Mouse (Mus musculus): Measurements from ENCODE around the gene Gm6217. TPM values are rescaled to one million over a fixed set of nuclear protein-coding genes. Genes with fewer than 3 reads are reported as not detected.
"Not testable (repeated sequence)": the region's sequence is repeated elsewhere in the genome, so short reads cannot be mapped to it uniquely, and the experiment has no call there.

Gm6217 gene
- not detected in 2 replicates for polyA plus RNA-seq (2014; fragmentation: Nextera tagmentation; extraction: Ambion mirVana)

DNA sequence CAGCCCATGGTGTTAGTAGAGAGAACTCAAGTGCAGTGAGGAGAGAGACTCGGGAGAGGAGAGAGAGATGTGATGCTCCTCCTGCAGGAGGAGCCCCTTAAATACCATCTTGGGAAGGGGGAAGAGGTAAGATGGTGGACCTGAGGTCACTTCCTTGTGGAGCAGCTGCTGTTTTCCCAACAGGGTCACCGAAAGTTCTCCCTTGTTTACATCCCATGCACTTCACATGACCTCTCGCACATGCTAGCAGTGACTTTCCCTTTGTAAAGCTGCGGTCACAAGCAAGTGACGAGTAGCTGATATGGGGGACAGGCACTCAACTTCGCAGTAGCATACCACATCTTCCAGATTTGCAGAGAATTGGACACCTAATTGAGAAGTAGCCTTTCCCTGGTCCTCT is at the start of gene Gm6217:
Gene Gm6217, minus strand, starts transcription at position 74 of the 400 bp plus-strand sequence.
- DNase-seq (ENCODE audit: low spot score); ATAC-seq (ENCODE audit: low FRiP score): not testable (repeated sequence)

DNA sequence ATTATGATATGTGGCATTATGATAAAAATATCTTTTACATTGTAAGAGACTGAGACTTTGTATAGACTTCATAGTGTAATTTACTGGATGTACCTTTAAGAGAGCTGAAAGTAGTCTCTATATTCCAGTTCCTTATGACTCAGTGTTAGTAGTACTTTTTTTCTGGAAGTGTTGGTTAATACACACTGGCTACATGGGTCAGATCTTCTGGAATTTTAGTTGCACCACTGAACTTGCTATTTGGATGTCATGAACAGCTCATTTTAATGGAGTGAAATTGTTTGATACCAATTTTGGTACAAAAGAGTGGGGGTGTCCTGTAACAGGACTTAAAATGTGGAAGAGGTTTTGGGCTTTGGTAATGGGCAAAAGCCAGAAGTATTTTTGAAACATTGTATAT is 46.6 kb upstream of the Gm6217 start:
- Histone ChIP-seq H3K27me3 (ENCODE audit: control insufficient read depth, insufficient read depth, low read length) (no peaks in the 10 kb centered on the region), H3K9me3 (ENCODE audit: control insufficient read depth, low read length) (no peaks in the 10 kb centered on the region), H3K27ac (ENCODE audit: low read depth, low read length) (no peak overlapping the region), H3K4me1 (replicated peaks; ENCODE audit: control insufficient read depth, insufficient read depth, low read length) (no peaks in the 10 kb centered on the region), H3K4me3 (ENCODE audit: low read depth, low read length) (no peak overlapping the region), H3K4me2 (replicated peaks; ENCODE audit: low read depth, low read length) (no peak overlapping the region), H3K9ac (ENCODE audit: low read depth, low read length) (no peak overlapping the region), H3K36me3 (ENCODE audit: control insufficient read depth, insufficient read depth, low read length) (no peaks in the 10 kb centered on the region)
- no peak for DNase-seq (ENCODE audit: low spot score)
- no peak for ATAC-seq (ENCODE audit: low FRiP score)

More for the DNA sequence above, at the start of gene Gm6217:
- H3K27ac ChIP-seq (ENCODE audit: low read depth, low read length); H3K9ac ChIP-seq (ENCODE audit: low read depth, low read length); H3K36me3 ChIP-seq (ENCODE audit: control insufficient read depth, insufficient read depth, low read length); H3K4me3 ChIP-seq (ENCODE audit: low read depth, low read length); H3K4me2 ChIP-seq (replicated peaks; ENCODE audit: low read depth, low read length); H3K4me1 ChIP-seq (replicated peaks; ENCODE audit: control insufficient read depth, insufficient read depth, low read length); H3K27me3 ChIP-seq (ENCODE audit: control insufficient read depth, insufficient read depth, low read length); H3K9me3 ChIP-seq (ENCODE audit: control insufficient read depth, low read length): not testable (repeated sequence)
- no CpG with 5 or more reads among the region's 6 CpGs for WGBS

DNA sequence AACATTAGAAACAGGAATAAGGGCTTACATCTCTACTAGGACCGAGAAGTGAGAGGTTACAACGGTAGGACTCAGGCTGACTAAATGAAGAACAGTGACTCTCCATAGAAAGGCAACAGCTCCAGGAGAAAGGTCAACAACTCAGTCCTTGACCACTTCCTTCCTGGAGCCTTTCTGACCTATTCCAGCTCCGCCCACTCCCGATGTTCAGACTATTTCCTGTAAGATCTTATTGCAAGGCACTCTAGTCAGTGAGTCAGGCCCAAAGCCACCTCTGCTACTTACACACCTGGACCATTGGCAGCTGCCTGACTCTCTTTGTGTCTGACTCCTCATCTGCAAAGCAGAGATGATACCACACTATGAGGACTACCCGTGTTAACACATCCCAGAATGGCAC is 44.6 kb upstream of the Gm6217 start:
- Histone ChIP-seq H3K27me3 (ENCODE audit: control insufficient read depth, insufficient read depth, low read length) (no peaks in the 10 kb centered on the region), H3K9me3 (ENCODE audit: control insufficient read depth, low read length) (no peaks in the 10 kb centered on the region), H3K9ac (ENCODE audit: low read depth, low read length) (no peak overlapping the region), H3K4me1 (replicated peaks; ENCODE audit: control insufficient read depth, insufficient read depth, low read length) (no peaks in the 10 kb centered on the region), H3K4me3 (ENCODE audit: low read depth, low read length) (no peak overlapping the region), H3K27ac (ENCODE audit: low read depth, low read length) (no peak overlapping the region), H3K4me2 (replicated peaks; ENCODE audit: low read depth, low read length) (no peak overlapping the region), H3K36me3 (ENCODE audit: control insufficient read depth, insufficient read depth, low read length) (no peaks in the 10 kb centered on the region)
- ATAC-seq (ENCODE audit: low FRiP score): no peak
- WGBS: 83% methylated on average over 5 of the region's 5 CpGs
- no peak for DNase-seq (ENCODE audit: low spot score)

DNA sequence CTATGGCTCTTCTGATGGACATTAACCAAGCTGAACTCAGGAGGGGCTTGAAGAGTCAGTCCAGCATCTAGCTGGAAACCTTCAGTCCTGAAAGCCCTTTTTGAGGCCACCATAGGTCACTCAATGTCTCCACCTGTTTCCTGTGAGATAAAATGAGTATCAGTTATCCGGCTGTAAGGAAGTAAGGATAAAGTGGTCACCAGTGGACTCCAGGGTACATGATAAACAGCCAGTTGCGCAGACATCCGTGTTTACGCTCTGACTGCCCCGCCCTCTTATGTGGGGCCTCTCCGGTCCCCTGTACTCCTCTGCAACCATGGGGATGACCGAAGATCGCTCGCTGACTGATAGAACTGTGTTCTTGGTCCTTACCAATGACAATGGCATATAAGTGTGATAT is 43.1 kb upstream of the Gm6217 start:
- DNase-seq (ENCODE audit: low spot score) (no peak), ATAC-seq (ENCODE audit: low FRiP score) (no peak)
- H3K27ac ChIP-seq (ENCODE audit: low read depth, low read length): no peak overlapping the region
- no peak overlapping the region for H3K9ac ChIP-seq (ENCODE audit: low read depth, low read length)
- WGBS: 87% methylated on average over 9 of the region's 9 CpGs
- no peak overlapping the region for H3K4me2 ChIP-seq (replicated peaks; ENCODE audit: low read depth, low read length)
- H3K4me3 ChIP-seq (ENCODE audit: low read depth, low read length): no peak overlapping the region
- H3K9me3 ChIP-seq (ENCODE audit: control insufficient read depth, low read length): no peaks in the 10 kb centered on the region
- no peaks in the 10 kb centered on the region for H3K27me3 ChIP-seq (ENCODE audit: control insufficient read depth, insufficient read depth, low read length)
- H3K4me1 ChIP-seq (replicated peaks; ENCODE audit: control insufficient read depth, insufficient read depth, low read length): no peaks in the 10 kb centered on the region
- no peaks in the 10 kb centered on the region for H3K36me3 ChIP-seq (ENCODE audit: control insufficient read depth, insufficient read depth, low read length)

DNA sequence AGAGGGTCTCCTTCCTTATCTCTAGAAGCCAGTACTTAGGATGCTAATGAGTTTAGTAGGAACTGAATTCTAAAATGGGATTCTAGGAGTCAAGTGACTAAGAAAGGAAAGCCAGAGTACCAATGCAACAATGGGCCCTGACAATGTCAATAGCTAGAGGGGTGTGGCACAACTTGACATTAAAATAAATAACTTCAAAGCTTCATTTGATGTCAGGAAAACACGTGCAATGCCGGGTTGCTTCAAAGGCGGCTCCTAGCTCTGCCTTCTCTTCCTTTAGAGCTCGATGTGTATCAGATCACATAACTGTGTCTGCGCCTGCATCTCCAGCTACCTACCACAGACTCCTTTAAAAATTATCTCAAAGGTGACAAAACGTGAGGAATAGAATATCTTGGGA is 42.7 kb upstream of the Gm6217 start:
- no peak for ATAC-seq (ENCODE audit: low FRiP score)
- H3K9me3 ChIP-seq (ENCODE audit: control insufficient read depth, low read length): no peaks in the 10 kb centered on the region
- H3K4me2 ChIP-seq (replicated peaks; ENCODE audit: low read depth, low read length): no peak overlapping the region
- no peak overlapping the region for H3K27ac ChIP-seq (ENCODE audit: low read depth, low read length)
- no peak overlapping the region for H3K4me3 ChIP-seq (ENCODE audit: low read depth, low read length)
- DNase-seq (ENCODE audit: low spot score): no peak
- no peaks in the 10 kb centered on the region for H3K36me3 ChIP-seq (ENCODE audit: control insufficient read depth, insufficient read depth, low read length)
- no peak overlapping the region for H3K9ac ChIP-seq (ENCODE audit: low read depth, low read length)
- H3K27me3 ChIP-seq (ENCODE audit: control insufficient read depth, insufficient read depth, low read length): no peaks in the 10 kb centered on the region
- H3K4me1 ChIP-seq (replicated peaks; ENCODE audit: control insufficient read depth, insufficient read depth, low read length): no peaks in the 10 kb centered on the region
- 81% methylated on average over 6 of the region's 6 CpGs for WGBS

DNA sequence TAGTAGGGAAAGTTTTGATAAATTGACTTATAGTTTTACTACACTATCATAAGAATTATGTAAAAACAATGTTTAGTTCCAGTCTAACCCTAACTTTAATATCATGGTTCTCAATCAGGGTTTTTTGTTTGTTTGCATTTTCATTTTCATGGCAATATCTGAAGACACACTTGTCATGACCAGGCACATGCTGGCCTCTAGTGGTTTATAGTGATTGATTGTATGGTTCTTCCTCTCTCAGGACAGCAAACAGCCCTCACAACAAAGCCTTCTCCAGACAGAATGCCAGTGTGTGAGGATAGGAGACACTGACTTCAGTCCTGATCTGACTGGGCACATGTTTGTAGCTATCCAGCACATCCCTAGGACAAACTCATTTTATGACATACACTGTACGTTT is 42.0 kb upstream of the Gm6217 start:
- no peak overlapping the region for H3K4me3 ChIP-seq (ENCODE audit: low read depth, low read length)
- DNase-seq (ENCODE audit: low spot score) (no peak), ATAC-seq (ENCODE audit: low FRiP score) (no peak)
- H3K4me2 ChIP-seq (replicated peaks; ENCODE audit: low read depth, low read length): no peak overlapping the region
- H3K27me3 ChIP-seq (ENCODE audit: control insufficient read depth, insufficient read depth, low read length): no peaks in the 10 kb centered on the region
- no peaks in the 10 kb centered on the region for H3K4me1 ChIP-seq (replicated peaks; ENCODE audit: control insufficient read depth, insufficient read depth, low read length)
- H3K36me3 ChIP-seq (ENCODE audit: control insufficient read depth, insufficient read depth, low read length): no peaks in the 10 kb centered on the region
- no peaks in the 10 kb centered on the region for H3K9me3 ChIP-seq (ENCODE audit: control insufficient read depth, low read length)
- no peak overlapping the region for H3K9ac ChIP-seq (ENCODE audit: low read depth, low read length)
- no peak overlapping the region for H3K27ac ChIP-seq (ENCODE audit: low read depth, low read length)
- WGBS: 100% methylated on average over 1 of the region's 1 CpGs

DNA sequence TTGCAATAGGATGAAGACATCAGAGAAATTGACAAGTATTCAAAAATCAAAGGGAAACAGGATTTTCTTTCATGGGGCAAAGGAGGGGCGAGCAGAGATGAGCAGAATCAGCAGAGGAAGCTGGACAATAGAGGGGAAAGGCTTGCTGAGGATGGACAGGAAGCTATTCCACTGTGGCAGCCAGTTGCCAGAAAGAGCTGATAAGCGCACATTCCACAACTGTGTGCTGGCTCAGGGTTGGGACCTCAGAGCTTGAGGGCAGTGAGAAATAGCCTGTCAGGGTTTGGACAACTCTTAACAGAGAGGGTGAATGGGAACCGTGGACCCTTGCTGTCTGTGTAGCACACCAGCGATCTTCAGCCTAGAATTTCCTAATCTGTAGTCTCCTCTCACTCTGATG is 40.8 kb upstream of the Gm6217 start:
- 58% methylated on average over 4 of the region's 4 CpGs for WGBS
- ATAC-seq (ENCODE audit: low FRiP score) (no peak), DNase-seq (ENCODE audit: low spot score) (no peak)
- H3K9me3 ChIP-seq (ENCODE audit: control insufficient read depth, low read length): no peaks in the 10 kb centered on the region
- no peaks in the 10 kb centered on the region for H3K36me3 ChIP-seq (ENCODE audit: control insufficient read depth, insufficient read depth, low read length)
- H3K9ac ChIP-seq (ENCODE audit: low read depth, low read length): no peak overlapping the region
- H3K27me3 ChIP-seq (ENCODE audit: control insufficient read depth, insufficient read depth, low read length): no peaks in the 10 kb centered on the region
- no peak overlapping the region for H3K4me3 ChIP-seq (ENCODE audit: low read depth, low read length)
- no peaks in the 10 kb centered on the region for H3K4me1 ChIP-seq (replicated peaks; ENCODE audit: control insufficient read depth, insufficient read depth, low read length)
- H3K4me2 ChIP-seq (replicated peaks; ENCODE audit: low read depth, low read length): no peak overlapping the region
- no peak overlapping the region for H3K27ac ChIP-seq (ENCODE audit: low read depth, low read length)

DNA sequence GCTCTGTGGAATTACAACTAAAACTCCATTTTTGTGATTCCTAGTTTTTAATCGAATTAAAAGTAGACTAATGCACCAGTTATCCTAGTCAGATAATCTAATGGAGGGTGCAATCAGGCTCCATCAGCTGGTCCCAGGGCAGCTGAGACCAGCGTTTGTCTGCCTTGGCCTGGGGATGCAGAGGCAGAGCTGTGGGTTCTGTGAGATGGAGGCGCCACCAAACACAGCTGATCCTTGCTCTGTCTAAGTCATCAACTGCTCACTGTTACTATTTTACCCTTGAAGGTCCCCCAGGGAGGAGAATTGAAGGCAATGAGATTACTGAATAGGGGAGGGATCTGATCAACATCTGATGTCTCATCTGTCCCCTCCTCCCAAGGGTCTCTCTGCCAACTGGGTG is 35.2 kb upstream of the Gm6217 start:
- ATAC-seq (ENCODE audit: low FRiP score): peak; percentile 71
- H3K27ac ChIP-seq (ENCODE audit: low read depth, low read length): no peak overlapping the region
- H3K4me3 ChIP-seq (ENCODE audit: low read depth, low read length): no peak overlapping the region
- WGBS: 66% methylated on average over 3 of the region's 3 CpGs
- no peaks in the 10 kb centered on the region for H3K4me1 ChIP-seq (replicated peaks; ENCODE audit: control insufficient read depth, insufficient read depth, low read length)
- H3K9ac ChIP-seq (ENCODE audit: low read depth, low read length): no peak overlapping the region
- no peaks in the 10 kb centered on the region for H3K27me3 ChIP-seq (ENCODE audit: control insufficient read depth, insufficient read depth, low read length)
- H3K4me2 ChIP-seq (replicated peaks; ENCODE audit: low read depth, low read length): no peak overlapping the region
- H3K9me3 ChIP-seq (ENCODE audit: control insufficient read depth, low read length): no peaks in the 10 kb centered on the region
- H3K36me3 ChIP-seq (ENCODE audit: control insufficient read depth, insufficient read depth, low read length): no peaks in the 10 kb centered on the region
- DNase-seq (ENCODE audit: low spot score): peak; percentile 25

DNA sequence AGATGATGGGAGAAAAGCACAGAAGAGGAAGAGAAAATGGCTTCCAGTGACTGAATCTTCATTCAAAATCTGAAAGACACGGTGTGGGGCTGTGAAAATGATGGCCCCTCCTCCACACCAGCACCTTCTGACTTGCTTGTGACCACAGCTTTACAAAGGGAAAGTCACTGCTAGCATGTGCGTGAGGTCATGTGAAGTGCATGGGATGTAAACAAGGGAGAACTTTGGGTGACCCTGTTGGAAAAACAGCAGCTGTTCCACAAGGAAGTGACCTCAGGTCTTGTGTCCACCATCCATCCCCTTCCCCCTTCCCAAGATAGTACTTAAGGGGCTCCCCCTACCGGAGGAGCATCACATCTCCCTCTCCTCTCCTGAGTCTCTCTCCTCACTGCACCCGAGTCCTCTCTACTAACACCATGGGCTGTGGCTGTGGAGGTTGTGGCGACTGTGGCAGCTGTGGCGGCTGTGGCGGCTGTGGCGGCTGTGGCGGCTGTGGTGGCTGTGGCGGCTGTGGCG is 28.7 kb upstream of the Gm6217 start, which contains the start of gene Gm47955:
Gene Gm47955, plus strand, starts transcription at position 417 of the 516 bp plus-strand sequence.
- WGBS: 94% methylated on average over 11 of the region's 11 CpGs
- DNase-seq (ENCODE audit: low spot score) (no peak), ATAC-seq (ENCODE audit: low FRiP score) (no peak)
- Histone ChIP-seq H3K4me2 (replicated peaks; ENCODE audit: low read depth, low read length) (no peak within 1 kb of the TSS), H3K4me1 (replicated peaks; ENCODE audit: control insufficient read depth, insufficient read depth, low read length) (no peaks in the 10 kb centered on the region), H3K4me3 (ENCODE audit: low read depth, low read length) (no peak within 1 kb of the TSS), H3K9me3 (ENCODE audit: control insufficient read depth, low read length) (no peaks in the 10 kb centered on the region), H3K36me3 (ENCODE audit: control insufficient read depth, insufficient read depth, low read length) (no peaks in the 10 kb centered on the region), H3K27me3 (ENCODE audit: control insufficient read depth, insufficient read depth, low read length) (no peaks in the 10 kb centered on the region), H3K9ac (ENCODE audit: low read depth, low read length) (no peak within 1 kb of the TSS), H3K27ac (ENCODE audit: low read depth, low read length) (no peak within 1 kb of the TSS)

Measured in hindbrain, embryonic 11.5 days (tissue).